Mouse (Mus musculus) testis, adult 2 months (tissue): Measurements from ENCODE around the gene 2810459M11Rik.
"Not testable (repeated sequence)": the region's sequence is repeated elsewhere in the genome, so short reads cannot be mapped to it uniquely, and the experiment has no call there.

Source experiments
- CTCF ChIP-seq: fragments of 200-500 bp; IDR thresholded peaks from 2 replicates; pipeline ENCODE4 v1.5.1; 2012; ENCODE audit warnings: low read depth, mild to moderate bottlenecking, inconsistent platforms, low read length, moderate library complexity; ENCODE audit not compliant: control insufficient read depth, insufficient read depth, insufficient replicate concordance
- POLR2A ChIP-seq: fragments of 200-500 bp; IDR thresholded peaks from 2 replicates; pipeline ENCODE4 v1.6.1; 2012; ENCODE audit warnings: low read depth, mild to moderate bottlenecking, inconsistent platforms, low read length, moderate library complexity; ENCODE audit not compliant: control insufficient read depth

DNA sequence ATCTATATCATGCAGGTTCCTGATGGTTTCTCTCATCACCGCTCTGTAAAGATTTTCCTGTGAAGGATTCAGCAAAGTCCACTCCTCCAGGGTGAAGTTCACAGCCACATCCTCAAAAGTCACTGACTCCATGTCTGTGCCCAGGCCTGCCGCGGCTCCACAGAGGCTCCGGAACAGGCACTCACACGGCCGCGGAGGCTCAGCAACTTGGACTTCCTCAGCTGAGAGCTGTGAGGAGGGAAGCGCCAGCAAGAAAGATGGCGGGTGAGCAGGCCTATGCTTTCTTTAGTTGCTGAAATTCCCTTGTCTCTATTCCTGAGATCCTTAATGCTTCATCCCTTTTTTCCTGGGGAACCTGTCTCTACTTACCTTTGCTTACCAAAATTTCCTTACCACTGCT lies 29.9 kb upstream of the 2810459M11Rik start:
- TF ChIP-seq POLR2A, CTCF: not testable (repeated sequence)
